Mouse (Mus musculus) forebrain, embryonic 10.5 days (tissue): ENCODE results near the gene Umod. TPM values are rescaled to one million over a fixed set of nuclear protein-coding genes. Genes with fewer than 3 reads are reported as not detected.

Experiments used
- polyA plus RNA-seq: library from polyadenylated mRNA; unstranded; fragments of >200 nt; fragmentation: Nextera tagmentation; extraction: Ambion mirVana; gene quantifications from 2 replicates; pipeline ENCODE4 v1.2.1, GENCODE M21; 2016

Gene Umod
- polyA plus RNA-seq, 1 experiment from 2014 or later: not detected

Other genes with a start within 250 kb of the Umod start
- not detected in 2 replicates for gene Gp2, start 20.0 kb downstream of the Umod start, polyA plus RNA-seq
- not detected in 2 replicates for gene Acsm5, start 40.2 kb upstream of the Umod start, polyA plus RNA-seq
- gene Pdilt, start 44.2 kb upstream of the Umod start, polyA plus RNA-seq: not detected in 2 replicates
- gene Acsm2, start 75.1 kb upstream of the Umod start, polyA plus RNA-seq: not detected in 2 replicates
- not detected in 2 replicates for gene Acsm1, start 127.7 kb upstream of the Umod start, polyA plus RNA-seq
- gene Acsm4, start 210.7 kb upstream of the Umod start, polyA plus RNA-seq: 0.14 and 0.19 TPM in 2 replicates
- 101 and 108 TPM in 2 replicates for gene Thumpd1, start 241.5 kb upstream of the Umod start, polyA plus RNA-seq